8 mouse cellular contexts compared by ENCODE assay signal in the genomic region with DNA sequence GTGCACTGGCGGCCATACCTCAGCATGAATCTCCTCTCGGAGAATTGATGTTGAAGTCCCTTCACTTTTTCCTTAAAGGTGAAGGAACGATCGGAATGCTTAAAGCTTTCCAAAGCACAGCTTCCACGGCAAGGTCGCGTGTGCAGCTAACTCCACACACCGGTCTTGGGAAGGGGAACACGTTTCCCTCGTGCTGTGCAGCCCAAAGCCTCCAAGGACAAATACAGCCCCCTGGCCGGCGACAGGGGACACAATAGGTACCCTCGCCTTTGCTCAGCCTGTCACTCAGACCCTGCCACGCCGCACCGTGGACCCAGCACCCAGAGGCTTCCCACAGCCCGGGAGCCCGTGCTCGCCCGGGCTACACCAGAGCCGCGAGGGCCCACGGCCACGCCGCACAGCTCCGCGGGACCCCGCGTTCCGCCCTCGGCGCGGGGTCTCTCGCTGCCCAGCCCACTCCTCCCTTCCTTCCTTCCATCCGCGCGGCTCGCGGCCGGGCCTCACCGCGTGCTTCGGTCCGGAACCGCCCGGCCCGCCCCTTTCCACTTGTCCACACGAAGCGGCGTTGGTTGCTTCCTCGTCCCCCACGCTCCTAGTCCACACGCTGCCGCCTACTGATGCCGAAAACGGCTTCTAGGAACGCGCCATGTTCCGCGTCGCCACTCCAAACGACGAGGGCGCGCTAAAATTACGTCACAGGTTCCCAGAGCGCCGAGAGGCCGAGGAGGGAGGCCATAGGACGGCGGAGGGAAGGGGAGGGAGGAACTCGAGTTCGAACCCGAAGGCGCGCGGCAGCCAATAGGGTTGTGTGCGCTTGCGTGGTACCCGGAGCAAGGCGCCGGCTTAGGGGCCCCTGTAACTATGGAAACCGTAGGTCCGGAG. TPM values are rescaled to one million over a fixed set of nuclear protein-coding genes. Genes with fewer than 3 reads are reported as not detected.
DNase-seq lines count a peak whose midpoint lies in the region; ATAC-seq lines count a peak whose summit lies in the region.

A gene (minus strand): TSS at position 703 of the 882 bp plus-strand sequence.

- peak; percentile 96 for ATAC-seq in CD4-positive, CD25-positive, alpha-beta regulatory T cell, adult 4 months
- peak; percentile 95 for ATAC-seq in heart, embryonic 14.5 days (ENCODE audit: insufficient number of reproducible peaks, insufficient read depth, low FRiP score, low read depth)
- peak; percentile 98 for ATAC-seq in liver, embryonic 13.5 days (ENCODE audit: low read depth)
- peak; percentile 96 for ATAC-seq in stomach, embryonic 16.5 days (ENCODE audit: insufficient read depth, low FRiP score)

- H3K4me2 ChIP-seq in heart, embryonic 14.5 days (ENCODE audit: low read length) = peak within 1 kb of the TSS; percentile 72
- peak within 1 kb of the TSS; percentile 88 for H3K4me2 ChIP-seq in liver, embryonic 13.5 days
- H3K4me2 ChIP-seq in stomach, embryonic 16.5 days (ENCODE audit: low read depth, low read length) = peak within 1 kb of the TSS; percentile 76

- peak within 1 kb of the TSS; percentile 97 for H3K9ac ChIP-seq in heart, embryonic 14.5 days (ENCODE audit: low read length)
- H3K9ac ChIP-seq in liver, embryonic 13.5 days = peak within 1 kb of the TSS; percentile 97
- peak within 1 kb of the TSS; percentile 97 for H3K9ac ChIP-seq in stomach, embryonic 16.5 days (ENCODE audit: low read length)

- H3K27me3 ChIP-seq in heart, embryonic 14.5 days (ENCODE audit: control insufficient read depth, insufficient read depth, low read length) = no peaks in the 10 kb centered on the region
- H3K27me3 ChIP-seq in liver, embryonic 13.5 days = no peaks in the 10 kb centered on the region
- no peaks in the 10 kb centered on the region for H3K27me3 ChIP-seq in stomach, embryonic 16.5 days (ENCODE audit: control insufficient read depth, insufficient read depth, low read length)

- H3K4me1 ChIP-seq in heart, embryonic 14.5 days (ENCODE audit: control insufficient read depth in 2 of 2, insufficient read depth in 2 of 2, low read length in 2 of 2) = peaks cover 3 to 10% of the 10 kb centered on the region in 2 experiments; a peak in 3 of 4 replicates
- H3K4me1 ChIP-seq in liver, embryonic 13.5 days (replicated peaks) = peaks cover 34% of the 10 kb centered on the region
- peaks cover 2% of the 10 kb centered on the region; the same call in 1 of the 2 replicates for H3K4me1 ChIP-seq in stomach, embryonic 16.5 days (ENCODE audit: control insufficient read depth, insufficient read depth, low read length)

- no peaks in the 10 kb centered on the region; the same call in 1 of the 2 replicates for H3K9me3 ChIP-seq in heart, embryonic 14.5 days (ENCODE audit: control insufficient read depth, low read length)
- 0 out of 2 replicates have a peak, but pooled peaks cover 3% of the 10 kb centered on the region for H3K9me3 ChIP-seq in liver, embryonic 13.5 days (replicated peaks)
- no peaks in the 10 kb centered on the region for H3K9me3 ChIP-seq in stomach, embryonic 16.5 days (replicated peaks; ENCODE audit: control insufficient read depth, low read length)

- DNase-seq in c-Kit-negative CD71-positive TER-119-positive erythroid progenitor cells, embryonic 14.5 days (ENCODE audit: low read depth, low spot score) = peak; percentile 90
- DNase-seq in fibroblast of lung, adult 2 months (ENCODE audit: low read depth) = peak; percentile 86
- peak; percentile 93 for DNase-seq in kidney, postnatal 14 days
- DNase-seq in liver, embryonic 13.5 days = peak; percentile 84
- DNase-seq in neural tube, embryonic 10.5 days (ENCODE audit: extremely low spot score, low spot score) = peak; percentile 94

- peak within 1 kb of the TSS; percentile 84 to 100 for H3K4me3 ChIP-seq in heart, embryonic 14.5 days (ENCODE audit: control insufficient read depth in 1 of 2, insufficient read depth in 1 of 2, low read depth in 1 of 2, low read length in 2 of 2)
- H3K4me3 ChIP-seq in liver, embryonic 13.5 days (replicated peaks) = peak within 1 kb of the TSS; percentile 100
- H3K4me3 ChIP-seq in stomach, embryonic 16.5 days (replicated peaks; ENCODE audit: low read length) = peak within 1 kb of the TSS; percentile 100

- H3K27ac ChIP-seq in heart, embryonic 14.5 days (replicated peaks in 1 of 2; ENCODE audit: control insufficient read depth in 1 of 2, insufficient read depth in 1 of 2, low read depth in 2 of 2, low read length in 2 of 2) = peak within 1 kb of the TSS; percentile 78 to 90
- peak within 1 kb of the TSS; percentile 81 for H3K27ac ChIP-seq in liver, embryonic 13.5 days
- peak within 1 kb of the TSS; percentile 78 for H3K27ac ChIP-seq in stomach, embryonic 16.5 days (ENCODE audit: low read length)

- under 1% methylated on average over 82 of the region's 84 CpGs for WGBS in heart, embryonic 14.5 days
- under 1% methylated on average over 84 of the region's 84 CpGs for WGBS in liver, embryonic 13.5 days (ENCODE audit: insufficient replicate concordance)
- under 1% methylated on average over 84 of the region's 84 CpGs for WGBS in stomach, embryonic 16.5 days

- no peaks in the 10 kb centered on the region for H3K36me3 ChIP-seq in heart, embryonic 14.5 days (ENCODE audit: control insufficient read depth, insufficient read depth, low read length)
- no peaks in the 10 kb centered on the region; the same call in 1 of the 2 replicates for H3K36me3 ChIP-seq in liver, embryonic 13.5 days
- no peaks in the 10 kb centered on the region for H3K36me3 ChIP-seq in stomach, embryonic 16.5 days (ENCODE audit: control insufficient read depth, insufficient read depth, low read length)

RNA-seq across cellular contexts. Expression of the gene that starts here (rescaled TPM):
- 10 to 100 TPM; 24.3 to 29.5 TPM for polyA plus RNA-seq in CD4-positive, CD25-positive, alpha-beta regulatory T cell, adult 4 months (2017; shearing (Covaris generic))
- 68.2 and 70.6 TPM in 2 replicates for polyA plus RNA-seq in heart, embryonic 14.5 days (2014; fragmentation: Nextera tagmentation; extraction: Ambion mirVana)
- 40.7 and 46.7 TPM in 2 replicates for polyA plus RNA-seq in liver, embryonic 13.5 days (2015; fragmentation: Nextera tagmentation; extraction: Ambion mirVana)
- 43.0 and 43.9 TPM in 2 replicates for polyA plus RNA-seq in stomach, embryonic 16.5 days (2015; fragmentation: Nextera tagmentation; extraction: Ambion mirVana)

Comparison
In these comparisons a context has a peak if more than half of its experiments do, and no peak if none do; other contexts are left out.
1. Peak in every context shown above with its lines: DNase-seq, ATAC-seq, H3K4me3 ChIP-seq and H3K27ac ChIP-seq.